In the genomic region with DNA sequence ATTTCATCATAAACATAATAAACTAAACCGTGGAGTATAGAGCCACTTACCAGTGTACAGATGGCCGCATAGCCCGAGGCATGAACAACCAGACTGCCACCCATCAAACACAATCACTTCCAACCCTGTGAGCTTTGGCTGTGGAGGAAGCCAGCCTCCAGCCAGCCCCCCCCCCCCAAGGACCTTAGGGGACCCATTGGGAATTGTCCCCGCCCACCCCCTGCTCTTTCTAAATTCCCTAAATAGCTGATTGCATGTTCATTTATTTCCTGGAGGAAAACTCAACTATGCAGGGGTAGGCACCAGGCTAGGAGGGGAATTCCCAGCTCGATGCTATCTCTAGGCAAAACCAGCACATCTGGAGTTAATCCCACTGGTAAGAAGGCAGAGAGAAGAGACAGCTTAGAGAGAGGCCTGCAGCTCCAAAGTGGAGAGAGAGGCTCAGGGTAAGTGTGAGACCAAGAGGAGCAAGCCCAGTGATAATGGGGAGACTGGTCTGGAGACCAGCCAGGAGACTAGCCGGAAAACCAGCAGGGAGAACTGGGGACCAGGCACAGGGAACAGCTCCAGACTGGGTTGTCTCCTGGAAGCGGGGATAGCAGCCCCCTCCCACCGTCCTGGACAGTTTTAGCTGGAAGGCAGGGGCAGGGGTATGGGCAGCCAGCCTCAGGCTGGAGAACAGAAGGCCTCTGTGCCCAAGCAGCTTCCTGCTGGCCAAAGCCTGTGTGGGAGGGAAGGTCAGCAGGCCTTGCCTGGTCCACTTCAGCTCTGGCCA, we compare ENCODE assay signal across 9 mouse cellular contexts. TPM values are rescaled to one million over a fixed set of nuclear protein-coding genes. Genes with fewer than 3 reads are reported as not detected.
DNase-seq lines count a peak whose midpoint lies in the region; ATAC-seq lines count a peak whose summit lies in the region.
"Had no signal": no experiment of that assay in that cellular context is flagged by ENCODE, and none has a peak within 500 bp of the region (broad histone marks: within the 10 kb centered on the region; RNA-seq: fewer than 3 reads in every experiment).

No protein-coding gene starts in this region.

- no peaks in the 10 kb centered on the region for H3K9me3 ChIP-seq in intestine, embryonic 16.5 days (ENCODE audit: control insufficient read depth, low read length)
- no peaks in the 10 kb centered on the region for H3K9me3 ChIP-seq in neural tube, embryonic 12.5 days

- H3K4me2 ChIP-seq in intestine, embryonic 16.5 days (ENCODE audit: low read depth, low read length) = peak overlapping the region; percentile 9; the same call in 1 of the 2 replicates
- peak overlapping the region; percentile 24; the same call in 1 of the 2 replicates for H3K4me2 ChIP-seq in neural tube, embryonic 12.5 days (replicated peaks)

- H3K4me3 ChIP-seq in intestine, embryonic 16.5 days (ENCODE audit: low read length) = no peak overlapping the region
- H3K4me3 ChIP-seq in neural tube, embryonic 12.5 days = no peak overlapping the region

- no peaks in the 10 kb centered on the region for H3K36me3 ChIP-seq in intestine, embryonic 16.5 days (ENCODE audit: control insufficient read depth, insufficient read depth, low read length)
- no peaks in the 10 kb centered on the region for H3K36me3 ChIP-seq in neural tube, embryonic 12.5 days

- peak overlapping the region; percentile 58 for H3K9ac ChIP-seq in intestine, embryonic 16.5 days (ENCODE audit: low read depth, low read length)
- H3K9ac ChIP-seq in neural tube, embryonic 12.5 days = 0 out of 2 replicates have a peak overlapping the region, but pooled peaks have one; percentile 35

- WGBS in intestine, embryonic 16.5 days = 48% methylated on average over 8 of the region's 8 CpGs
- WGBS in neural tube, embryonic 12.5 days = 55% methylated on average over 8 of the region's 8 CpGs

- no peak for DNase-seq in frontal cortex, postnatal 14 days (ENCODE audit: low spot score in 2 of 2)
- peak; percentile 23 for DNase-seq in right cerebral cortex, postnatal 25 days
- no peak for DNase-seq in right cerebral cortex, postnatal 36 days (ENCODE audit: low spot score in 2 of 2)
- DNase-seq in right cerebral cortex, postnatal 14 days = no peak
- DNase-seq in lung, postnatal 14 days = no peak

- H3K27ac ChIP-seq in intestine, embryonic 16.5 days (ENCODE audit: low read length) = peak overlapping the region; percentile 73
- H3K27ac ChIP-seq in neural tube, embryonic 12.5 days = no peak overlapping the region; the same call in 1 of the 2 replicates

- 0 out of 2 replicates have a peak, but pooled peaks have one; percentile 31 for ATAC-seq in frontal cortex, adult (ENCODE audit: low TSS enrichment)
- no peak for ATAC-seq in intestine, embryonic 16.5 days
- ATAC-seq in neural tube, embryonic 12.5 days (ENCODE audit: low FRiP score, low read depth) = no peak

- peaks cover 61% of the 10 kb centered on the region for H3K4me1 ChIP-seq in intestine, embryonic 16.5 days (ENCODE audit: control insufficient read depth, insufficient read depth, low read length)
- H3K4me1 ChIP-seq in neural tube, embryonic 12.5 days = peaks cover 39% of the 10 kb centered on the region

- no peaks in the 10 kb centered on the region for H3K27me3 ChIP-seq in intestine, embryonic 16.5 days (replicated peaks; ENCODE audit: control insufficient read depth, insufficient read depth, low read length)
- peaks cover 9% of the 10 kb centered on the region; the same call in 1 of the 2 replicates for H3K27me3 ChIP-seq in neural tube, embryonic 12.5 days (replicated peaks)
- H3K27me3 ChIP-seq: CH12.LX had no signal

RNA-seq across cellular contexts. Expression of a gene that starts 5.2 kb away (rescaled TPM):
- 11.6 and 14.8 TPM in 2 replicates for polyA plus RNA-seq in intestine, embryonic 16.5 days (2015; fragmentation: Nextera tagmentation; extraction: Ambion mirVana)
- polyA plus RNA-seq in neural tube, embryonic 12.5 days (2016; fragmentation: Nextera tagmentation; extraction: Ambion mirVana) = 7.4 and 7.8 TPM in 2 replicates

RNA-seq across cellular contexts. Expression of a gene that starts 44.6 kb away (rescaled TPM):
- 18.8 and 18.9 TPM in 2 replicates for polyA plus RNA-seq in intestine, embryonic 16.5 days (2015; fragmentation: Nextera tagmentation; extraction: Ambion mirVana)
- 33.7 and 34.3 TPM in 2 replicates for polyA plus RNA-seq in neural tube, embryonic 12.5 days (2016; fragmentation: Nextera tagmentation; extraction: Ambion mirVana)
